Mouse (Mus musculus) lung, adult 18-20 months (tissue): ENCODE measurements around the gene Magoh.

Source experiments
- DNase-seq, 2 experiments: peaks; one replicate each; pipeline ENCODE4 v3.0.0; 2022; ENCODE audit warnings: mixed read lengths in 2 of 2

The Magoh gene

GRCm38 (mm10) chr4:107879254-107880050 is at the start of gene Magoh:
Gene Magoh (plus strand): TSS chr4:107879755.
- DNase-seq = peak; percentile 96 to 97

- no peak for DNase-seq
Observed at GRCm38 (mm10) chr4:107830189-107830588, 49.4 kb upstream of the Magoh start.

- no peak for DNase-seq
Observed at GRCm38 (mm10) chr4:107830821-107831221, 48.7 kb upstream of the Magoh start.

GRCm38 (mm10) chr4:107831678-107832077 is 47.9 kb upstream of the Magoh start:
- no peak for DNase-seq

GRCm38 (mm10) chr4:107833525-107833924 is 46.0 kb upstream of the Magoh start:
- no peak for DNase-seq

GRCm38 (mm10) chr4:107834643-107835314 is 44.8 kb upstream of the Magoh start:
- no peak for DNase-seq

- DNase-seq = no peak
Observed at GRCm38 (mm10) chr4:107835508-107835909, 44.0 kb upstream of the Magoh start.

- DNase-seq = no peak
Observed at GRCm38 (mm10) chr4:107836758-107837157, 42.8 kb upstream of the Magoh start.

- no peak for DNase-seq
Observed at GRCm38 (mm10) chr4:107837910-107838309, 41.6 kb upstream of the Magoh start.

GRCm38 (mm10) chr4:107843687-107844086 is 35.9 kb upstream of the Magoh start:
- DNase-seq = no peak

- peak; percentile 34 to 41 for DNase-seq
Observed at GRCm38 (mm10) chr4:107844971-107845370, 34.6 kb upstream of the Magoh start.

GRCm38 (mm10) chr4:107846795-107847194 is 32.8 kb upstream of the Magoh start:
- no peak for DNase-seq

- no peak for DNase-seq
Observed at GRCm38 (mm10) chr4:107848546-107848945, 31.0 kb upstream of the Magoh start.

- DNase-seq = no peak
Observed at GRCm38 (mm10) chr4:107849621-107850020, 29.9 kb upstream of the Magoh start.

- no peak for DNase-seq
Observed at GRCm38 (mm10) chr4:107850091-107850490, 29.5 kb upstream of the Magoh start.

- no peak for DNase-seq
Observed at GRCm38 (mm10) chr4:107853333-107853732, 26.2 kb upstream of the Magoh start.

GRCm38 (mm10) chr4:107853836-107854235 is 25.7 kb upstream of the Magoh start:
- no peak for DNase-seq

- DNase-seq = no peak
Observed at GRCm38 (mm10) chr4:107856958-107857686, 22.4 kb upstream of the Magoh start.

- no peak for DNase-seq
Observed at GRCm38 (mm10) chr4:107858995-107859394, 20.6 kb upstream of the Magoh start.

- no peak for DNase-seq
Observed at GRCm38 (mm10) chr4:107864866-107865265, 14.7 kb upstream of the Magoh start.

- DNase-seq = no peak
Observed at GRCm38 (mm10) chr4:107881631-107882030, 2.1 kb downstream of the Magoh start.

- no peak for DNase-seq
Observed at GRCm38 (mm10) chr4:107886371-107886770, 6.8 kb downstream of the Magoh start.

GRCm38 (mm10) chr4:107889385-107889730 is 9.8 kb downstream of the Magoh start:
- DNase-seq = no peak
